Mouse (Mus musculus): ENCODE data around the gene Nrm.

GRCm38 (mm10) chr17:35836991-35837422, 24.1 kb upstream of the Nrm start:
- TF ChIP-seq CTCF (IDR thresholded peaks at IDR 0.05; ENCODE audit: borderline replicate concordance, insufficient read depth, low read depth, low read length) (no peak), POLR2A (IDR thresholded peaks at IDR 0.05; ENCODE audit: borderline replicate concordance, insufficient read depth, low read length) (no peak)
